Mouse (Mus musculus): ENCODE data around the gene Gckr. TPM values are rescaled to one million over a fixed set of nuclear protein-coding genes. Genes with fewer than 3 reads are reported as not detected.
"Not testable (repeated sequence)": the region's sequence is repeated elsewhere in the genome, so short reads cannot be mapped to it uniquely, and the experiment has no call there.

Gene Gckr
- polyA plus RNA-seq, 1 experiment from 2014 or later: 0.18 TPM

GRCm38 (mm10) chr5:31322776-31323175 is 25.5 kb downstream of the Gckr start:
- Histone ChIP-seq H3K9me3 (replicated peaks; ENCODE audit: control insufficient read depth, low read length) (0 out of 2 replicates have a peak, but pooled peaks cover 3% of the 10 kb centered on the region), H3K4me2 (ENCODE audit: low read depth, low read length) (no peak overlapping the region), H3K4me1 (ENCODE audit: control insufficient read depth, insufficient read depth, low read length) (no peaks in the 10 kb centered on the region), H3K9ac (ENCODE audit: low read length) (no peak overlapping the region), H3K27ac (ENCODE audit: low read length) (no peak overlapping the region), H3K27me3 (ENCODE audit: control insufficient read depth, insufficient read depth, low read length) (no peaks in the 10 kb centered on the region), H3K36me3 (ENCODE audit: control insufficient read depth, insufficient read depth) (no peaks in the 10 kb centered on the region), H3K4me3 (ENCODE audit: low read length) (no peak overlapping the region)
- ATAC-seq (replicated peaks; ENCODE audit: extremely low read depth, insufficient read depth, low FRiP score): no peak
- WGBS: 77% methylated on average over 3 of the region's 3 CpGs

GRCm38 (mm10) chr5:31324085-31324484 is 26.8 kb downstream of the Gckr start:
- no peak for ATAC-seq (replicated peaks; ENCODE audit: extremely low read depth, insufficient read depth, low FRiP score)
- H3K4me3 ChIP-seq (ENCODE audit: low read length): no peak overlapping the region
- H3K36me3 ChIP-seq (ENCODE audit: control insufficient read depth, insufficient read depth): no peaks in the 10 kb centered on the region
- H3K4me1 ChIP-seq (ENCODE audit: control insufficient read depth, insufficient read depth, low read length): no peaks in the 10 kb centered on the region
- H3K27me3 ChIP-seq (ENCODE audit: control insufficient read depth, insufficient read depth, low read length): no peaks in the 10 kb centered on the region
- no peak overlapping the region for H3K27ac ChIP-seq (ENCODE audit: low read length)
- H3K4me2 ChIP-seq (ENCODE audit: low read depth, low read length): no peak overlapping the region
- H3K9me3 ChIP-seq (replicated peaks; ENCODE audit: control insufficient read depth, low read length): 0 out of 2 replicates have a peak, but pooled peaks cover 3% of the 10 kb centered on the region
- H3K9ac ChIP-seq (ENCODE audit: low read length): no peak overlapping the region
- WGBS: 54% methylated on average over 3 of the region's 3 CpGs

GRCm38 (mm10) chr5:31326850-31327249 is 29.6 kb downstream of the Gckr start:
- Histone ChIP-seq H3K9me3 (replicated peaks; ENCODE audit: control insufficient read depth, low read length) (no peaks in the 10 kb centered on the region), H3K4me2 (ENCODE audit: low read depth, low read length) (no peak overlapping the region), H3K4me1 (ENCODE audit: control insufficient read depth, insufficient read depth, low read length) (no peaks in the 10 kb centered on the region), H3K4me3 (ENCODE audit: low read length) (no peak overlapping the region), H3K27ac (ENCODE audit: low read length) (no peak overlapping the region), H3K36me3 (ENCODE audit: control insufficient read depth, insufficient read depth) (no peaks in the 10 kb centered on the region), H3K9ac (ENCODE audit: low read length) (no peak overlapping the region), H3K27me3 (ENCODE audit: control insufficient read depth, insufficient read depth, low read length) (no peaks in the 10 kb centered on the region)
- 13% methylated on average over 5 of the region's 5 CpGs for WGBS
- no peak for ATAC-seq (replicated peaks; ENCODE audit: extremely low read depth, insufficient read depth, low FRiP score)

GRCm38 (mm10) chr5:31328255-31328654 is 31.0 kb downstream of the Gckr start:
- Histone ChIP-seq H3K4me3 (ENCODE audit: low read length) (no peak overlapping the region), H3K27ac (ENCODE audit: low read length) (no peak overlapping the region), H3K4me1 (ENCODE audit: control insufficient read depth, insufficient read depth, low read length) (no peaks in the 10 kb centered on the region), H3K36me3 (ENCODE audit: control insufficient read depth, insufficient read depth) (no peaks in the 10 kb centered on the region), H3K9ac (ENCODE audit: low read length) (no peak overlapping the region), H3K27me3 (ENCODE audit: control insufficient read depth, insufficient read depth, low read length) (no peaks in the 10 kb centered on the region), H3K9me3 (replicated peaks; ENCODE audit: control insufficient read depth, low read length) (peaks cover 2% of the 10 kb centered on the region; the same call in 1 of the 2 replicates), H3K4me2 (ENCODE audit: low read depth, low read length) (no peak overlapping the region)
- no peak for ATAC-seq (replicated peaks; ENCODE audit: extremely low read depth, insufficient read depth, low FRiP score)
- 23% methylated on average over 7 of the region's 7 CpGs for WGBS

GRCm38 (mm10) chr5:31357586-31357985 is 60.3 kb downstream of the Gckr start:
- not testable (repeated sequence) for ATAC-seq (replicated peaks; ENCODE audit: extremely low read depth, insufficient read depth, low FRiP score); H3K9me3 ChIP-seq (replicated peaks; ENCODE audit: control insufficient read depth, low read length); H3K27ac ChIP-seq (ENCODE audit: low read length); H3K4me3 ChIP-seq (ENCODE audit: low read length); H3K36me3 ChIP-seq (ENCODE audit: control insufficient read depth, insufficient read depth); H3K4me2 ChIP-seq (ENCODE audit: low read depth, low read length); H3K27me3 ChIP-seq (ENCODE audit: control insufficient read depth, insufficient read depth, low read length); H3K9ac ChIP-seq (ENCODE audit: low read length); H3K4me1 ChIP-seq (ENCODE audit: control insufficient read depth, insufficient read depth, low read length)
- WGBS: 65% methylated on average over 16 of the region's 16 CpGs

GRCm38 (mm10) chr5:31360955-31361354 is 63.7 kb downstream of the Gckr start:
- Histone ChIP-seq H3K9ac (ENCODE audit: low read length) (no peak overlapping the region), H3K4me2 (ENCODE audit: low read depth, low read length) (no peak overlapping the region), H3K27me3 (ENCODE audit: control insufficient read depth, insufficient read depth, low read length) (no peaks in the 10 kb centered on the region), H3K36me3 (ENCODE audit: control insufficient read depth, insufficient read depth) (no peaks in the 10 kb centered on the region), H3K4me1 (ENCODE audit: control insufficient read depth, insufficient read depth, low read length) (no peaks in the 10 kb centered on the region), H3K9me3 (replicated peaks; ENCODE audit: control insufficient read depth, low read length) (peaks cover 3% of the 10 kb centered on the region; the same call in 1 of the 2 replicates), H3K27ac (ENCODE audit: low read length) (no peak overlapping the region), H3K4me3 (ENCODE audit: low read length) (no peak overlapping the region)
- no peak for ATAC-seq (replicated peaks; ENCODE audit: extremely low read depth, insufficient read depth, low FRiP score)
- WGBS: 70% methylated on average over 6 of the region's 6 CpGs

Other genes with a start within 250 kb of the Gckr start
- 117 and 121 TPM in 2 replicates for gene Atraid, start 249.1 kb upstream of the Gckr start, polyA plus RNA-seq (2015; fragmentation: Nextera tagmentation; extraction: Ambion mirVana)
- gene Slc5a6, start 248.5 kb upstream of the Gckr start, polyA plus RNA-seq (2015; fragmentation: Nextera tagmentation; extraction: Ambion mirVana): 9.4 and 9.5 TPM in 2 replicates
- 14.4 and 18.4 TPM in 2 replicates for gene Cad, start 242.7 kb upstream of the Gckr start, polyA plus RNA-seq (2015; fragmentation: Nextera tagmentation; extraction: Ambion mirVana)
- not detected in 2 replicates for gene Dnajc5g, start 191.2 kb upstream of the Gckr start, polyA plus RNA-seq (2015; fragmentation: Nextera tagmentation; extraction: Ambion mirVana)
- 0.27 and 0.35 TPM in 2 replicates for gene Slc30a3, start 189.2 kb upstream of the Gckr start, polyA plus RNA-seq (2015; fragmentation: Nextera tagmentation; extraction: Ambion mirVana)
- gene Trim54, start 180.7 kb upstream of the Gckr start, polyA plus RNA-seq (2015; fragmentation: Nextera tagmentation; extraction: Ambion mirVana): 8.1 and 11.2 TPM in 2 replicates
- gene Ucn, start 158.6 kb upstream of the Gckr start, polyA plus RNA-seq (2015; fragmentation: Nextera tagmentation; extraction: Ambion mirVana): not detected in 2 replicates
- 87.6 and 91.5 TPM in 2 replicates for gene Mpv17, start 143.2 kb upstream of the Gckr start, polyA plus RNA-seq (2015; fragmentation: Nextera tagmentation; extraction: Ambion mirVana)
- gene Gm29609, start 117.5 kb upstream of the Gckr start, polyA plus RNA-seq (2015; fragmentation: Nextera tagmentation; extraction: Ambion mirVana): 0.63 and 1.3 TPM in 2 replicates
- gene Gtf3c2, start 117.3 kb upstream of the Gckr start, polyA plus RNA-seq (2015; fragmentation: Nextera tagmentation; extraction: Ambion mirVana): 39.7 and 46.4 TPM in 2 replicates
- 113 and 122 TPM in 2 replicates for gene Snx17, start 104.2 kb upstream of the Gckr start, polyA plus RNA-seq (2015; fragmentation: Nextera tagmentation; extraction: Ambion mirVana)
- gene Eif2b4, start 104.0 kb upstream of the Gckr start, polyA plus RNA-seq (2015; fragmentation: Nextera tagmentation; extraction: Ambion mirVana): 61.4 and 73.3 TPM in 2 replicates
- gene Zfp513, start 95.1 kb upstream of the Gckr start, polyA plus RNA-seq (2015; fragmentation: Nextera tagmentation; extraction: Ambion mirVana): 6.2 and 6.5 TPM in 2 replicates
- gene Ppm1g, start 76.8 kb upstream of the Gckr start, polyA plus RNA-seq (2015; fragmentation: Nextera tagmentation; extraction: Ambion mirVana): 102 and 103 TPM in 2 replicates
- gene Nrbp1, start 56.6 kb upstream of the Gckr start, polyA plus RNA-seq (2015; fragmentation: Nextera tagmentation; extraction: Ambion mirVana): 123 TPM in 2 replicates
- gene Gm9970, start 56.2 kb upstream of the Gckr start, polyA plus RNA-seq (2015; fragmentation: Nextera tagmentation; extraction: Ambion mirVana): 0.29 and 0.40 TPM in 2 replicates
- 5.4 and 6.3 TPM in 2 replicates for gene Krtcap3, start 45.8 kb upstream of the Gckr start, polyA plus RNA-seq (2015; fragmentation: Nextera tagmentation; extraction: Ambion mirVana)
- gene Ift172, start 6.3 kb upstream of the Gckr start, polyA plus RNA-seq (2015; fragmentation: Nextera tagmentation; extraction: Ambion mirVana): 22.3 and 26.8 TPM in 2 replicates
- gene Fndc4, start 1.4 kb upstream of the Gckr start, polyA plus RNA-seq (2015; fragmentation: Nextera tagmentation; extraction: Ambion mirVana): 15.7 and 16.9 TPM in 2 replicates
- gene Zfp512, start 155.0 kb downstream of the Gckr start, polyA plus RNA-seq (2015; fragmentation: Nextera tagmentation; extraction: Ambion mirVana): 41.3 and 43.0 TPM in 2 replicates
- gene 4930548H24Rik, start 188.3 kb downstream of the Gckr start, polyA plus RNA-seq (2015; fragmentation: Nextera tagmentation; extraction: Ambion mirVana): not detected in 2 replicates
- 39.8 and 42.9 TPM in 2 replicates for gene Gpn1, start 197.3 kb downstream of the Gckr start, polyA plus RNA-seq (2015; fragmentation: Nextera tagmentation; extraction: Ambion mirVana)
- 18.9 and 20.0 TPM in 2 replicates for gene Slc4a1ap, start 229.6 kb downstream of the Gckr start, polyA plus RNA-seq (2015; fragmentation: Nextera tagmentation; extraction: Ambion mirVana)
- gene Supt7l, start 230.4 kb downstream of the Gckr start, polyA plus RNA-seq (2015; fragmentation: Nextera tagmentation; extraction: Ambion mirVana): 18.6 and 20.2 TPM in 2 replicates

Data from heart, embryonic 16.5 days (tissue).